ENCODE assay signal across 24 mouse cellular contexts in the genomic region with DNA sequence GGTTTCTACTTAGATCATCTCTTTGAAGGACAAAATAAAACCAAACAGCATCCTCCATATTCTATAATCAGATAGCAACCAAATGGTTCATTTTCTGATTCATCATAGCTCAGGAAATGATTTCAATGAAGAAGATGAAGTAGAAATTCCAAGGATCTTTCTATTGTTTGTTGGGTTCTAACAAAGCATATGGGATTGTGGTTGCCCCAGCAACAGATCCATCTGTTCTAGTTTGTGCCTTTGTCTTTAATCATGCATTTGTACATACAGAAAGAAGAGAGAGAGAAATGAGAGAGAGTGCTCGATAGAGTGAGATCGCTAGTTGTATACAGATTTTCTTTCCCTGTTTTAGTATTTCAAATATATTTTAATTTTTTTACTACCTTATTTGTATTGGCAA.
DNase-seq lines count a peak whose midpoint lies in the region; ATAC-seq and TF ChIP-seq lines count a peak whose summit lies in the region.
"Had no signal": no experiment of that assay in that cellular context is flagged by ENCODE, and none has a peak within 500 bp of the region (broad histone marks: within the 10 kb centered on the region; RNA-seq: fewer than 3 reads in every experiment).

No protein-coding gene starts in this region.

- no peak overlapping the region for H3K4me2 ChIP-seq in hindbrain, embryonic 11.5 days (replicated peaks; ENCODE audit: low read depth, low read length)
- H3K4me2 ChIP-seq: forebrain, embryonic 12.5 days; hindbrain, embryonic 14.5 days; intestine, embryonic 15.5 days; neural tube, embryonic 13.5 days; stomach, embryonic 15.5 days had no signal

- H3K27me3 ChIP-seq in hindbrain, embryonic 11.5 days (ENCODE audit: control insufficient read depth, insufficient read depth, low read length), result no peaks in the 10 kb centered on the region
- H3K27me3 ChIP-seq: forebrain, embryonic 12.5 days; intestine, embryonic 15.5 days; neural tube, embryonic 13.5 days; stomach, embryonic 15.5 days had no signal

- 68% methylated on average over 2 of the region's 2 CpGs for WGBS in hindbrain, embryonic 11.5 days

- no peaks in the 10 kb centered on the region for H3K9me3 ChIP-seq in hindbrain, embryonic 11.5 days (ENCODE audit: control insufficient read depth, low read length)
- H3K9me3 ChIP-seq: forebrain, embryonic 12.5 days; intestine, embryonic 15.5 days; neural tube, embryonic 13.5 days; stomach, embryonic 15.5 days had no signal

- H3K9ac ChIP-seq in hindbrain, embryonic 11.5 days (ENCODE audit: low read depth, low read length), result no peak overlapping the region
- H3K9ac ChIP-seq: forebrain, embryonic 12.5 days; hindbrain, embryonic 14.5 days; intestine, embryonic 15.5 days; neural tube, embryonic 13.5 days; stomach, embryonic 15.5 days had no signal

- ATAC-seq in frontal cortex, adult (ENCODE audit: low TSS enrichment), result peak; percentile 70
- ATAC-seq in hindbrain, embryonic 11.5 days (ENCODE audit: low FRiP score), result no peak
- ATAC-seq: CD4-positive, CD25-positive, alpha-beta regulatory T cell, adult 4 months; intestine, embryonic 15.5 days had no signal

- H3K36me3 ChIP-seq in hindbrain, embryonic 11.5 days (ENCODE audit: control insufficient read depth, insufficient read depth, low read length), result no peaks in the 10 kb centered on the region
- H3K36me3 ChIP-seq: forebrain, embryonic 12.5 days; intestine, embryonic 15.5 days; neural tube, embryonic 13.5 days; stomach, embryonic 15.5 days had no signal

- intact Hi-C loops in heart, postnatal 25 days (cut with DNase I), result no loop called here

- H3K27ac ChIP-seq in layer of hippocampus, adult 2 months, result no peak overlapping the region
- no peak overlapping the region for H3K27ac ChIP-seq in hindbrain, embryonic 11.5 days (ENCODE audit: low read depth, low read length)
- H3K27ac ChIP-seq: forebrain, embryonic 12.5 days; hindbrain, embryonic 14.5 days; intestine, embryonic 15.5 days; macrophage; neural tube, embryonic 13.5 days; stomach, embryonic 15.5 days had no signal

- no peaks in the 10 kb centered on the region for H3K4me1 ChIP-seq in hindbrain, embryonic 11.5 days (replicated peaks; ENCODE audit: control insufficient read depth, insufficient read depth, low read length)
- H3K4me1 ChIP-seq: forebrain, embryonic 12.5 days; intestine, embryonic 15.5 days; neural tube, embryonic 13.5 days; stomach, embryonic 15.5 days had no signal

- peak; percentile 37 for TF ChIP-seq CTCF in layer of hippocampus, adult 2 months (conservative IDR thresholded peaks at IDR 0.05)

- no peak for DNase-seq in frontal cortex, postnatal 10 days (ENCODE audit: low spot score in 2 of 2)
- DNase-seq in right cerebral cortex, adult 18-20 months, result peak; percentile 18
- DNase-seq in right cerebral cortex, postnatal 4 days, result no peak
- DNase-seq in layer of hippocampus, adult 2 months (ENCODE audit: low spot score in 2 of 2), result peak; percentile 41 to 61
- DNase-seq in retina, postnatal 1 day, result peak; percentile 16
- DNase-seq in hindbrain, embryonic 11.5 days (ENCODE audit: low spot score), result no peak
- DNase-seq in heart, postnatal 25 days (ENCODE audit: low spot score), result no peak
- DNase-seq: adrenal gland, postnatal 14 days; cerebellum, adult 11 months; cerebellum, adult 9-11 months; gastrocnemius, postnatal 36 days; heart, postnatal 36 days; kidney, adult 8-10 months; kidney, postnatal 10 days; thymus, adult 18-20 months; thymus, postnatal 36 days had no signal

- H3K4me3 ChIP-seq in layer of hippocampus, adult 2 months, result no peak overlapping the region
- no peak overlapping the region for H3K4me3 ChIP-seq in hindbrain, embryonic 11.5 days (ENCODE audit: low read depth, low read length)
- H3K4me3 ChIP-seq: forebrain, embryonic 12.5 days; intestine, embryonic 15.5 days; neural tube, embryonic 13.5 days; stomach, embryonic 15.5 days had no signal

Comparison
In these comparisons a context has a peak if more than half of its experiments do, and no peak if none do; other contexts are left out.
1. DNase-seq: peak in right cerebral cortex, adult 18-20 months (single experiment), layer of hippocampus, adult 2 months (2 of 2) and retina, postnatal 1 day (single experiment); none in frontal cortex, postnatal 10 days (0 of 2), right cerebral cortex, postnatal 4 days (single experiment), hindbrain, embryonic 11.5 days (single experiment) and heart, postnatal 25 days (single experiment).